8 mouse cellular contexts compared by ENCODE assay signal in genomic region chr3:14869779-14870178, GRCm38 (mm10). TPM values are rescaled to one million over a fixed set of nuclear protein-coding genes. Genes with fewer than 3 reads are reported as not detected.
DNase-seq lines count a peak whose midpoint lies in the region; ATAC-seq and TF ChIP-seq lines count a peak whose summit lies in the region.

No protein-coding gene starts in this region.

- no peaks in the 10 kb centered on the region for H3K36me3 ChIP-seq in limb, embryonic 11.5 days (ENCODE audit: control insufficient read depth, insufficient read depth, low read length)
- H3K36me3 ChIP-seq in midbrain, embryonic 14.5 days (ENCODE audit: control insufficient read depth, insufficient read depth, low read length): no peaks in the 10 kb centered on the region

- no peak overlapping the region for H3K4me2 ChIP-seq in limb, embryonic 11.5 days (ENCODE audit: low read depth, severe bottlenecking)
- H3K4me2 ChIP-seq in midbrain, embryonic 14.5 days (ENCODE audit: low read length): no peak overlapping the region

- H3K27ac ChIP-seq in gastrocnemius, adult 2 months: peak overlapping the region; percentile 85
- H3K27ac ChIP-seq in limb, embryonic 11.5 days (replicated peaks; ENCODE audit: low read depth, low read length): no peak overlapping the region
- H3K27ac ChIP-seq in midbrain, embryonic 14.5 days (replicated peaks; ENCODE audit: low read depth, low read length): no peak overlapping the region

- 0 out of 2 replicates have a peak, but pooled peaks have one; percentile 14 for ATAC-seq in limb, embryonic 11.5 days (ENCODE audit: insufficient number of reproducible peaks, low FRiP score, low TSS enrichment, low read depth)
- peak; percentile 60; the same call in 1 of the 2 replicates for ATAC-seq in midbrain, embryonic 14.5 days (ENCODE audit: low FRiP score, low TSS enrichment)

- no peaks in the 10 kb centered on the region for H3K4me1 ChIP-seq in limb, embryonic 11.5 days (ENCODE audit: control insufficient read depth, insufficient read depth, low read length)
- no peaks in the 10 kb centered on the region for H3K4me1 ChIP-seq in midbrain, embryonic 14.5 days (ENCODE audit: control insufficient read depth, insufficient read depth, low read length)

- 27% methylated on average over 11 of the region's 11 CpGs for WGBS in limb, embryonic 11.5 days
- 13% methylated on average over 11 of the region's 11 CpGs for WGBS in midbrain, embryonic 14.5 days

- peak; percentile 76 for DNase-seq in layer of hippocampus, adult 11-12 months (ENCODE audit: low spot score)
- no peak for DNase-seq in layer of hippocampus, adult 9-10 months (ENCODE audit: low spot score)
- peak; percentile 67 to 81 for DNase-seq in cerebellum, postnatal 25 days
- peak; percentile 70 for DNase-seq in gastrocnemius, adult 2 months
- peak; percentile 85 for DNase-seq in induced T-regulatory cell, adult 2 months (ENCODE audit: low read depth)
- DNase-seq in limb, embryonic 11.5 days (ENCODE audit: low spot score): peak; percentile 75
- DNase-seq in midbrain, embryonic 14.5 days: peak; percentile 84
- DNase-seq in spleen, adult 18-20 months: peak; percentile 62 to 83

- H3K9ac ChIP-seq in limb, embryonic 11.5 days (ENCODE audit: low read length): no peak overlapping the region
- no peak overlapping the region for H3K9ac ChIP-seq in midbrain, embryonic 14.5 days (replicated peaks; ENCODE audit: low read length)

- intact Hi-C loops in gastrocnemius, adult 2 months (cut with DNase I): loop anchor here (2.0 to 5.0 kb wide), 2 partner anchors 191 to 378 kb away; no protein-coding TSS in a partner anchor

- H3K9me3 ChIP-seq in limb, embryonic 11.5 days (ENCODE audit: control insufficient read depth, low read length): no peaks in the 10 kb centered on the region
- H3K9me3 ChIP-seq in midbrain, embryonic 14.5 days (ENCODE audit: control insufficient read depth, low read length): no peaks in the 10 kb centered on the region

- peak overlapping the region; percentile 63 for H3K4me3 ChIP-seq in gastrocnemius, adult 2 months
- no peak overlapping the region for H3K4me3 ChIP-seq in limb, embryonic 11.5 days (ENCODE audit: low read depth, low read length)
- H3K4me3 ChIP-seq in midbrain, embryonic 14.5 days (replicated peaks; ENCODE audit: low read depth, low read length): no peak overlapping the region

- peak; percentile 79 for TF ChIP-seq CTCF in gastrocnemius, adult 2 months (IDR thresholded peaks at IDR 0.05)

- no peaks in the 10 kb centered on the region for H3K27me3 ChIP-seq in limb, embryonic 11.5 days (ENCODE audit: control insufficient read depth, insufficient read depth, low read length)
- H3K27me3 ChIP-seq in midbrain, embryonic 14.5 days (ENCODE audit: control insufficient read depth, insufficient read depth, low read length): no peaks in the 10 kb centered on the region

RNA-seq across cellular contexts. Expression of gene Car3, which starts 6.5 kb away (rescaled TPM):
- total RNA-seq in gastrocnemius, adult 2 months (2021): 1,000 to 10,000 TPM; 1,122 to 2,421 TPM
- polyA plus RNA-seq in limb, embryonic 11.5 days (2014; fragmentation: Nextera tagmentation; extraction: Ambion mirVana): 2.9 and 3.1 TPM in 2 replicates
- polyA plus RNA-seq in midbrain, embryonic 14.5 days (2014; fragmentation: Nextera tagmentation; extraction: Ambion mirVana): 1.2 and 1.8 TPM in 2 replicates

RNA-seq across cellular contexts. Expression of gene Car2, which starts 16.3 kb away (rescaled TPM):
- total RNA-seq in gastrocnemius, adult 2 months (2021): 10 to 100 TPM; 12.8 to 20.3 TPM
- 63.8 and 67.7 TPM in 2 replicates for polyA plus RNA-seq in limb, embryonic 11.5 days (2014; fragmentation: Nextera tagmentation; extraction: Ambion mirVana)
- 10.4 and 18.8 TPM in 2 replicates for polyA plus RNA-seq in midbrain, embryonic 14.5 days (2014; fragmentation: Nextera tagmentation; extraction: Ambion mirVana)
